Mouse (Mus musculus) adrenal gland (tissue): ENCODE data around the gene Fam83g.

Source experiments
- intact Hi-C: fragments of 180-260 bp; cut with DNase I; formaldehyde crosslinking; loops from one replicate; pipeline ENCODE4 v1.15.1; 2025

The Fam83g gene

GRCm38 (mm10) chr11:61671781-61672383, 12.0 kb upstream of the Fam83g start:
- intact Hi-C loops, result no loop called here

DNA sequence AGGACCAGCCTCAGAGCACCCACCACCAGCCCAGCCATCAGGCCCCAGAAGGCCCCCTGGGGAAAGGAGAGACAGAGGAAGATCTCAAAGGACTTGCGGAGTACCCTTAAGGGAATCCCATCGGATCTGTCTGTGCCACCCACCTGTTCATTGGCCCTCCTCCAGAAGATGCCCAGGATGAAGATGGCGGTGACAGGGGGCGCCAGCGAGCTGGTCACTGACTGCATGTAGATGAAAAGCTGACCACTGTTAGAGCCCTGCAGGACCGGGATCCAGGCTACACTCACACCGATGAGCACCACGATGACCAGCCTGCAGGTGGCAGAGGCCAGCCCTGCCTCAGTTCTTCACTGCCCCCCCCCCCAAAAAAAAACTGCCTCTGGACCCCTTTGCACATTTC, 10.2 kb upstream of the Fam83g start:
- intact Hi-C loops, result no loop called here

DNA sequence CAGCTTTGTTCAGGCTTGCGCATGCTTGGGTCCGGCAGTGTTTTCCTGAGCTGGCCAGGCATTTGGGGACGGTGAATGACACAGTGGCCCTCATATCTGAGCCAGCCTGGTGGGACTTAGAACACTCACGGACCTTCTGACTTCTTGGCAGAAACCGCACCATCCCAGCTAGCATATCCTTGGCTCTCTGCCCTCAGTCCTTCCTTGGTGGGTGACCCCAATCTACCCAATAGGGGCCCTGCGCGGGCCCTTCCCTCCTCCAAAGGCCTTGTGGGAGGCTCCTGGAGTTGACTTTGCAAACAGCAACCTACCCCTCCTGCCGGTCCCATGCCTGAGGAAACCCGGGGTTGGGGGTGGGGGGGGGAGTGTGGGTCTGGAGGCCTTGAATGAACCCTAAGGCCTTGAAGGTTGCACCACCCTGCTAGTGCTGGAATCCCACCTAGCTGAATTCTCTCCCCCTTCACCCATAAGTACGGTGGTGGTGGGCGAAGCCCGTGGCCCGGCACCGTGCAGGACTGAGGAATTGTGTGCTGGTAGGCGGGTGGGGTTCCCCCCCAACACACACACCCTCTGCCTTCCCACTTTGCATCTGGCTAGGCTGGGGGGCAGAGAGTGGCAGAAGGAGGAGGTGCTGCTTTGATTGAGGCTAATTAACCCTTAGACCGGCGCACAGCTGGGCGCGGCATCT, 9.6 kb upstream of the Fam83g start:
- intact Hi-C loops, result no loop called here

DNA sequence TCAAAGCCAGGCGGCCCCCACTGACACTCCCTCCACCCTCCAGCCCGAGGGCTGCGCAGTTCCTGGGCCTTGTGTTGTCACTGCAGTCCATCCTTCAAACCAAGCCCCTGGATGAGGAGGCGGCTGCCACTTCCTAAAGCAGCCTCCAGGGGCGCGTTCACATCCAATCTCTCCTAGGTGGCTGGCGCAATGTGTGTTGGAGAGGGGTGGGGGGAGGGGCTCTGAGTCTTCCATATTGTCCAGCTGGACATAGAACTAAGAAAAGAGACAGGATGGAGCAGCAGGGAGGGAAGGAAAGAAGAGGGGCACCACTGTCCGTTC, 9.1 kb upstream of the Fam83g start:
- intact Hi-C loops, result no loop called here

GRCm38 (mm10) chr11:61675332-61675731, 8.6 kb upstream of the Fam83g start:
- intact Hi-C loops, result no loop called here

DNA sequence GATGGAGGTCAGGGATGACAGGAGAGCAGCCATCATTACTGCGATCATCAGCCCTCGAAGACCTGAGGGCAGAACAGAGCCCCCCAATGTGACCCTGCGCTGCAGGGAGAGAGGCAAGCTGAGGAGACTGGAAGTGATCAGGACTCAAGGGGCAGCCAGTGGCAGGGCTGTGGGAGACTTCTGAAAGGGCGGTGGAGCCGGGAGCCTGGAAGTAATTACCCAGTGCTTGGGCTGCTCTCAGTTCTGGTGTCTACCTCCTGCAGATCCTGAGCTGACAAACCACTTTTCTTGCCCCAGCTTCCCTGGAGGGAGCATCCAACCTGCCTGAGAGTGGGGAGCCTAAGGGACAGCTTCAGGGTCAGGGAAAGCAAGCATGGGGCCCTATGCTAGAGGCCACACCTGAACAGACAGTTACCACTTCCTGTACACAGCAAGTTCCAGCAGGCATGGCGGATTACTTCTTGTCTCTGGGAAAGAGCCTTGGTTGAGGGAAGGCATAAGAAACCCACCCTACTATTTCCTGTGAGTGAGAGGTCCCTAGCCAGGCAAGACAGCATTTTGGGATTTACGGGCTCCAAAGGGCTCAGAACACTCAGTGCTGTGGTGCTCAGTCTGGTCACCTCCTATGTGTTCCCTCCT, 7.6 kb upstream of the Fam83g start:
- intact Hi-C loops, result no loop called here

GRCm38 (mm10) chr11:61677709-61678108, 6.2 kb upstream of the Fam83g start:
- intact Hi-C loops, result no loop called here

GRCm38 (mm10) chr11:61679091-61679866, 4.6 kb upstream of the Fam83g start:
- intact Hi-C loops, result no loop called here

- intact Hi-C loops, result no loop called here
Observed at GRCm38 (mm10) chr11:61685119-61685725, 1.3 kb downstream of the Fam83g start.

- intact Hi-C loops, result no loop called here
Observed at GRCm38 (mm10) chr11:61686141-61686540, 2.2 kb downstream of the Fam83g start.

GRCm38 (mm10) chr11:61686906-61687453, 3.1 kb downstream of the Fam83g start:
- intact Hi-C loops, result no loop called here

DNA sequence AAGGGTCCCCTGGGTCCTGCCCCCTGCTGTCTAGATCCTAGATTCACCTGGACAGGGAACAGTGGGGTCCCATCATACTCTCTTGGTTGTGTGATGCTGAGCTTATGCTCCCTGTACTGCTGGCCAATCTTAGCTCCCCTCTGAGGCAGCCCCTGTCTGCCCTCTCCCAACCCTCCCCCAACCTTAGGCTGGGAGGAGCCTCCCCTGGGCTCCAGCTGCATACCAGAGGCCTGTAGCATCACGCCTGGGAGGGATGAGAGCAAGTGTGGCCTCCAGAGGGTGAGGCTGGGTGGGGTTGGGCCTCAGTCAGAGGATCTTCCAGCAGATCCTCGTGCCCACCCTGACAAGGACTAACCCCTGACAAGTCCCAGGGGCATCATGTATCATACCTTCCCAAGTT, 3.7 kb downstream of the Fam83g start:
- intact Hi-C loops, result no loop called here

- intact Hi-C loops, result no loop called here
Observed at GRCm38 (mm10) chr11:61692996-61693395, 9.1 kb downstream of the Fam83g start.

DNA sequence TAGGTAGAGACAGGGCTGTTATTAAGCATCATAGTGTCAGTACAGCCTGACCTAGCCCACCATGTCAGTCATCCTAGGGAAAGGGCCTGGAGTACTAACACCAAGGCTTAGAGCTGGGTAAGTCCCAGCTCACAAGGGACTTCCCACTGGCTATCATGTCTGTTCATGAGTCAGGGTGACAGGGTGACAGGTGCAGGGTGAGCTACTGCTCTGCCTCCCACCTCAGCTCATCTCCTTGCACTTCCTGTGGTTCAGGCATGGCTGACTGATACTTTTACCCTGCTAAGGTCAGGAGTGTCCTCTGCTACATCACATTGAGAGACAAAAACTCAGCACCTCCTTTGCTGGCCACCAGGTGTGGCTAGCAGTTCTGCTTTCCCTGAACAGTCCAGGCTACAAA, 15.0 kb downstream of the Fam83g start:
- intact Hi-C loops, result no loop called here

GRCm38 (mm10) chr11:61699460-61699859, 15.6 kb downstream of the Fam83g start:
- intact Hi-C loops, result no loop called here

- intact Hi-C loops, result no loop called here
Observed at GRCm38 (mm10) chr11:61699933-61700332, 16.0 kb downstream of the Fam83g start.

GRCm38 (mm10) chr11:61701696-61702095, 17.8 kb downstream of the Fam83g start:
- intact Hi-C loops, result no loop called here

GRCm38 (mm10) chr11:61702494-61702893, 18.6 kb downstream of the Fam83g start:
- intact Hi-C loops, result no loop called here

DNA sequence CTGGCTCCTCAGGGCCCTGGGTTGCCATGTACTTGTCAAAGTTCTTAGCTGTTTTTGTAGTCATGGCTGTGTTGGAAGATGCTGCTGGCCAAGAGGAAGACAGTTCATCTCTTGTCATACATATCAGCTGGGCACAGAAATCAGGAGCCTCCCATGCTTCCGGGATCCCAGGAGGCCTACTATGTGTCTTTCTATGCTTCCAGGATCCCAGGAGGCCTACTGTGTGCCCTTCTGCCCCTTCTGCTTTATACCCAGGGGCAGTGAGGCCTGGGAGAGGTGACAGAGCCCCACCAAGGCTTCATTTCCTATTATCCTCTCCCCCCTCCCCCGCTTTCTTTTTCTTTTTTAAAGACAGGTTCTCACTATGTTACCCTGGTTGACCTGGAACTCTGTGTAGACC, 21.7 kb downstream of the Fam83g start:
- intact Hi-C loops, result no loop called here

DNA sequence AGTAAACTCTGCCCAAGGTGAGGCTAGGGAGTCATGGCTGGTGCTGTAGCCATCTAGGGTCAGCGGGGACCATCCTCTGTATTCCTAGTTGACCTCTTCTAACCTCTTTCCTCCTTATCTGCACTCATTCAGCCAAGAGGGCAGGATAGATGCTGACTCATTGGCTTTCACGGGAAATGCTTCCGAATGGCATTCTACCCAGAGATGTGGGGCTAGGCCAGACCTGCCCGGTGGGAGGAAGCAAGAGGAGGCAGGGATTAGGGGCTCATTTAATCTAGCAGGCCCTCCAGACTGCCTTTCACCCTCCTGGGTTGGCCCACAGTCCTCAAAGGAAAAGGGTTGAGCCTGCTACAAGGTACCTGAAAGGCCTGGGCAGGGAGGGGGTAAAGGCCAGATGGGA, 22.3 kb downstream of the Fam83g start:
- intact Hi-C loops, result no loop called here

DNA sequence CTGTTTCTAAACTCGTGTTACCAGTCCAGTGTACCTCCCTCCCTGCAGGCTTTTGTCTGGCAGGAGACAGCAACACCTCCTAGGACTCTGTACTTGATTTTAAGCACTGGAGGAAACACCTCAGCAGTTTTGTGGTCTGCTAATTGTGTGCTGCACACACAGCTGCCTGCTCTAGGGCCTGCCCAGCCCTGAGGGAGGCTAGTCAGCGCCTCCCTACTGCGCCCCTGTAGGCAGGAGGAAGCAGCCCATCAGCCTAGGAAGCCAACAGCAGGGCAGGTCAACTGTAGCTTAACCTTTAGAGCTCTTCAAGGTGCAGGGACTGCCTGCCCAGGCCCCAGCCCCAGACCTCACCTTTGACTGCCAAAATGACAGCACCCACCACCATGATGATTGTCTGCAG, 25.0 kb downstream of the Fam83g start:
- intact Hi-C loops, result no loop called here
